Mouse (Mus musculus) heart, postnatal 0 days (tissue): Measurements from ENCODE around the gene Ankle1. TPM values are rescaled to one million over a fixed set of nuclear protein-coding genes. Genes with fewer than 3 reads are reported as not detected.

Experiments used
- ATAC-seq: fragments of 200-750 bp; cut with Nextera tagmentation; 2 replicates; pipeline ENCODE4 v1.8.0; 2017; ENCODE audit warnings: low read depth, moderate number of reproducible peaks, moderate library complexity; ENCODE audit not compliant: insufficient read depth
- DNase-seq: peaks from one replicate; pipeline ENCODE4 v3.0.0-alpha.2; 2016; ENCODE audit warnings: low spot score
- H3K27ac ChIP-seq: fragments of 300-500 bp; sonication (generic); 2 replicates; pipeline ENCODE4 v1.5.1; 2014; ENCODE audit warnings: low read depth, mild to moderate bottlenecking
- H3K27me3 ChIP-seq: fragments of 300-500 bp; sonication (generic); 2 replicates; pipeline ENCODE4 v1.6.1; 2014; ENCODE audit warnings: low read length, mixed read lengths; ENCODE audit not compliant: control insufficient read depth, insufficient read depth
- H3K36me3 ChIP-seq: fragments of 300-500 bp; sonication (generic); replicated peaks from 2 replicates; pipeline ENCODE4 v1.6.1; 2014; ENCODE audit warnings: low read length, mixed read lengths; ENCODE audit not compliant: control insufficient read depth, insufficient read depth
- H3K4me1 ChIP-seq: fragments of 300-500 bp; sonication (generic); 2 replicates; pipeline ENCODE4 v1.6.1; 2014; ENCODE audit warnings: antibody characterized with exemption; ENCODE audit not compliant: control insufficient read depth, insufficient read depth
- H3K4me2 ChIP-seq: fragments of 300-500 bp; sonication (generic); 2 replicates; pipeline ENCODE4 v1.6.1; 2014; ENCODE audit warnings: low read depth, mild to moderate bottlenecking, low read length, moderate library complexity
- H3K4me3 ChIP-seq: fragments of 300-500 bp; sonication (generic); 2 replicates; pipeline ENCODE4 v1.5.1; 2014; ENCODE audit warnings: low read depth, low read length
- H3K9ac ChIP-seq: fragments of 300-500 bp; sonication (generic); replicated peaks from 2 replicates; pipeline ENCODE4 v1.6.1; 2014; ENCODE audit warnings: low read depth, low read length, mixed read lengths
- H3K9me3 ChIP-seq: fragments of 300-500 bp; sonication (generic); replicated peaks from 2 replicates; pipeline ENCODE4 v1.6.1; 2016; ENCODE audit warnings: low read length; ENCODE audit not compliant: control insufficient read depth
- CTCF ChIP-seq: IDR thresholded peaks from 2 replicates; pipeline ENCODE4 v1.5.1; 2016; ENCODE audit warnings: antibody characterized with exemption, control low read depth, low read depth
- EP300 ChIP-seq: IDR thresholded peaks from 2 replicates; pipeline ENCODE4 v1.6.1; 2016; ENCODE audit warnings: antibody characterized with exemption, low read depth
- WGBS: fragments of 180-500 bp; shearing (Covaris S2); extraction: QIAGEN DNeasy Blood & Tissue Kit; methylation state at CpG from one replicate; pipeline ENCODE4 v1.1.7; 2014; 5-methylcytosine and 5-hydroxymethylcytosine counted together
- polyA plus RNA-seq: library from polyadenylated mRNA; unstranded; fragments of >200 nt; fragmentation: Nextera tagmentation; extraction: Ambion mirVana; gene quantifications from 2 replicates; pipeline ENCODE4 v1.2.1, GENCODE M21; 2015
- total RNA-seq: library from RNA; depleted of rRNA; stranded (reverse); fragments of >200 nt; gene quantifications from 2 replicates; pipeline ENCODE4 v1.2.3, GENCODE M21; 2014; ENCODE audit warnings: low replicate concordance

Ankle1 gene
- total and polyA plus RNA-seq, 2 experiments from 2014 or later, result 5.4 to 12.1 TPM

GRCm38 (mm10) chr8:71369040-71369718, 36.6 kb upstream of the Ankle1 start:
- 91% methylated on average over 10 of the region's 10 CpGs for WGBS
- no peak for DNase-seq
- no peak for TF ChIP-seq CTCF
- TF ChIP-seq EP300, result no peak
- peaks cover 29% of the 10 kb centered on the region for H3K36me3 ChIP-seq
- H3K27ac ChIP-seq, result peak overlapping the region; percentile 50
- peaks cover 21% of the 10 kb centered on the region for H3K4me1 ChIP-seq
- no peak overlapping the region for H3K4me2 ChIP-seq
- H3K4me3 ChIP-seq, result no peak overlapping the region
- no peak for ATAC-seq
- H3K27me3 ChIP-seq, result no peaks in the 10 kb centered on the region
- H3K9ac ChIP-seq, result no peak overlapping the region
- H3K9me3 ChIP-seq, result no peaks in the 10 kb centered on the region

GRCm38 (mm10) chr8:71370711-71371235, 35.0 kb upstream of the Ankle1 start:
- Histone ChIP-seq H3K9me3 (no peaks in the 10 kb centered on the region), H3K4me3 (peak overlapping the region; percentile 88), H3K36me3 (peaks cover 45% of the 10 kb centered on the region), H3K4me2 (peak overlapping the region; percentile 60), H3K27ac (peak overlapping the region; percentile 92), H3K4me1 (peaks cover 24% of the 10 kb centered on the region), H3K27me3 (no peaks in the 10 kb centered on the region), H3K9ac (peak overlapping the region; percentile 61)
- TF ChIP-seq CTCF (no peak), EP300 (no peak)
- DNase-seq, result no peak
- 18% methylated on average over 5 of the region's 5 CpGs for WGBS
- no peak for ATAC-seq

DNA sequence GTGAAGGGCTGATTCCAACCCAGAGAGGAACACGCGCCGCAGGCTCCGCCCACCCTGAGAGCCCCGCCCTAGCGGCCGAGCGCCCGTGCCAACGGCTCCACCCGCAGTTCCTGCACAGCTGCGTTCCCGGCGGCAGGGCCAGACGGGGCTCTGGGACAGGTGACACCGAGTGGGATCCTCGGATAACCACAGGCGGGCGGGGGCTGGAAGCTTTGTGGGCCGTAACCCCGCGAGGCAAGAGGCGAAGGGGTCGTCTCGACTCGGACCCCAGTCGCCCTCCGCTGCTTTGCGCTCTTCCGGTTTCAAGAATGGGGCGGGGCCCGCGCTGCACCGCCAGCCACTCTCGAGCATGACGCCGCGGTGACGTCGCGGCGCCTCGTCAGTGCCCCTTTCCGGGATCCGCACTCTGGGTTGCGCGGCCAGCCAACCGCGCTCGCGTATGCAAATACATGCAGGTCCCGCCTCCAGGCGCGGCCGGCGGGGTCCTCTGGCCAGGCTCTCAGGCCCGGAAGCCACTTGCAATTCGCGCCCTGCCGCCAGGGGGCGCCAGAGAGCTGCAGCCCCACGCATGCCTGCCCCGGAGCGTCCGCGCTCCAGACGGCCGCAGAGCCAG, 34.5 kb upstream of the Ankle1 start, which contains the start of gene Ocel1:
Ocel1 (plus strand) TSS at position 63 of the 613 bp plus-strand sequence.
- peaks cover 46% of the 10 kb centered on the region for H3K36me3 ChIP-seq
- peaks cover 29% of the 10 kb centered on the region for H3K4me1 ChIP-seq
- WGBS, result 1% methylated on average over 60 of the region's 68 CpGs
- H3K9me3 ChIP-seq, result no peaks in the 10 kb centered on the region
- H3K27me3 ChIP-seq, result no peaks in the 10 kb centered on the region
- H3K4me2 ChIP-seq, result peak within 1 kb of the TSS; percentile 60
- ATAC-seq (peak; percentile 86), DNase-seq (peak; percentile 97)
- peak within 1 kb of the TSS; percentile 88 for H3K4me3 ChIP-seq
- TF ChIP-seq CTCF, result peak; percentile 82
- peak; percentile 83; the same call in 1 of the 2 replicates for TF ChIP-seq EP300
- peak within 1 kb of the TSS; percentile 61 for H3K9ac ChIP-seq
- peak within 1 kb of the TSS; percentile 92 for H3K27ac ChIP-seq

- DNase-seq, result no peak
- 84% methylated on average over 12 of the region's 12 CpGs for WGBS
- ATAC-seq, result no peak
- TF ChIP-seq EP300 (no peak), CTCF (no peak)
- Histone ChIP-seq H3K9ac (no peak overlapping the region), H3K9me3 (no peaks in the 10 kb centered on the region), H3K27ac (peak overlapping the region; percentile 25; the same call in 1 of the 2 replicates), H3K27me3 (no peaks in the 10 kb centered on the region), H3K4me1 (peaks cover 34% of the 10 kb centered on the region), H3K4me3 (no peak overlapping the region), H3K4me2 (no peak overlapping the region), H3K36me3 (peaks cover 46% of the 10 kb centered on the region)
Measured at GRCm38 (mm10) chr8:71372427-71372826, 33.4 kb upstream of the Ankle1 start.

DNA sequence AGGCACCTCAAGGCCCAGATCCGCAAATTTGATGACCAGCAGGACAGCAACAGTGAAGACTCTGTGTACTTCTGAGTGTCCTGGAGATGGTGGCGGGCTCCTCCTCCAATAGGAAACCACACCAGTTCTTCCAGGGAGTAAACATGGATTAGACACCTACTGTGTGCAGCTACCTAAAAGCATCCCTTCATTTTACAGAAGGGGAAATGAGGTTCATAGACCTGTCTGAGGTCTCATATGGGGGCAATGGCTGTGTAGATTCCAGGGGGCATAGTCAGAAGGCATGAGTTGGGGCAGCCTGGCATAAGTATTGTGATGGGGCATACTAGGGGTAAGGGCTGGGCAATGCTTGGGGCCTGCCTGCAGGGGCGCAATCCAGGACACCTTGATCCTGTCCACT, 32.8 kb upstream of the Ankle1 start:
- 91% methylated on average over 3 of the region's 3 CpGs for WGBS
- ATAC-seq (no peak), DNase-seq (no peak)
- no peak overlapping the region for H3K4me3 ChIP-seq
- no peak overlapping the region for H3K9ac ChIP-seq
- H3K27ac ChIP-seq, result no peak overlapping the region
- H3K27me3 ChIP-seq, result no peaks in the 10 kb centered on the region
- peaks cover 30% of the 10 kb centered on the region for H3K4me1 ChIP-seq
- TF ChIP-seq CTCF (no peak), EP300 (no peak)
- H3K9me3 ChIP-seq, result no peaks in the 10 kb centered on the region
- H3K4me2 ChIP-seq, result no peak overlapping the region
- peaks cover 52% of the 10 kb centered on the region for H3K36me3 ChIP-seq
